Mouse (Mus musculus) C2C12 (cell line): Measurements from ENCODE around the gene Hist1h4f.

ENCODE experiments used
- CTCF ChIP-seq: IDR thresholded peaks from one replicate; pipeline ENCODE4 v1.5.1; 2011; ENCODE audit not compliant: control insufficient read depth, insufficient read depth, insufficient read length
- USF1 ChIP-seq: IDR thresholded peaks from one replicate; pipeline ENCODE4 v1.6.1; 2011; ENCODE audit warnings: low read depth, mild to moderate bottlenecking, control low read depth, moderate library complexity

DNA sequence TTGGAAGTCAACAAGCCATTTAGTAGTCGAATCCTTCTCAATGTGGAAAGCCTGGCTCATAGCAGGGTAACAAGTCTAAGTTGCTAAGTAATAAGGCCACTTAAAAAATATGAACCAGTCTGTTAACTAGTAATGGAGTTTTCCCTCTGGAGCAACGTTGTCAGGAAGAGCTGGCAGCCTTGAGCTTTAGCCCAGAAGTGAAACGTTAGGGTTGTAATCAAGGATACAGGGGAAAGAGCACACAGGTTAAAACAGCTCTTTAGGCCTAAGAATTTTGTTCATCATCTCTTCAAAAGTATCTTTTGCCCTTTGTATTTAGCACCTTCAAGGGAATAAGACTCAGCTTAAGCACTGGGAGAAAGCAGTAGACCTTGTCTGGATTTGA is 695 bp downstream of the Hist1h4f start:
- TF ChIP-seq CTCF (no peak), USF1 (no peak)
